Mouse (Mus musculus) midbrain, embryonic 14.5 days (tissue): ENCODE measurements around the gene Gramd1b. TPM values are rescaled to one million over a fixed set of nuclear protein-coding genes. Genes with fewer than 3 reads are reported as not detected.

Source experiments
- ATAC-seq: fragments of 200-750 bp; cut with Nextera tagmentation; 2 replicates; pipeline ENCODE4 v1.8.0; 2017; ENCODE audit warnings: moderate number of reproducible peaks, moderate library complexity; ENCODE audit not compliant: low FRiP score, low TSS enrichment
- DNase-seq: peaks from one replicate; pipeline ENCODE4 v3.0.0-alpha.2; 2015
- H3K27ac ChIP-seq: fragments of 300-500 bp; sonication (generic); replicated peaks from 2 replicates; pipeline ENCODE4 v1.5.1; 2014; ENCODE audit warnings: mild to moderate bottlenecking, low read depth, low read length, moderate library complexity
- H3K27me3 ChIP-seq: fragments of 300-500 bp; sonication (generic); 2 replicates; pipeline ENCODE4 v1.6.1; 2014; ENCODE audit warnings: low read length, control low read depth, mixed read lengths; ENCODE audit not compliant: control insufficient read depth, insufficient read depth
- H3K36me3 ChIP-seq: fragments of 300-500 bp; sonication (generic); 2 replicates; pipeline ENCODE4 v1.6.1; 2014; ENCODE audit warnings: low read length, control low read depth; ENCODE audit not compliant: control insufficient read depth, insufficient read depth
- H3K4me1 ChIP-seq: fragments of 300-500 bp; sonication (generic); 2 replicates; pipeline ENCODE4 v1.6.1; 2014; ENCODE audit warnings: mild to moderate bottlenecking, antibody characterized with exemption, low read length, control low read depth; ENCODE audit not compliant: control insufficient read depth, insufficient read depth
- H3K4me2 ChIP-seq: fragments of 300-500 bp; sonication (generic); 2 replicates; pipeline ENCODE4 v1.6.1; 2014; ENCODE audit warnings: mild to moderate bottlenecking, low read length, moderate library complexity
- H3K4me3 ChIP-seq: fragments of 300-500 bp; sonication (generic); replicated peaks from 2 replicates; pipeline ENCODE4 v1.5.1; 2014; ENCODE audit warnings: low read depth, low read length
- H3K9ac ChIP-seq: fragments of 300-500 bp; sonication (generic); replicated peaks from 2 replicates; pipeline ENCODE4 v1.6.1; 2014; ENCODE audit warnings: mild to moderate bottlenecking, low read length, moderate library complexity
- H3K9me3 ChIP-seq: fragments of 300-500 bp; sonication (generic); 2 replicates; pipeline ENCODE4 v1.6.1; 2016; ENCODE audit warnings: low read length, control low read depth, mixed read lengths; ENCODE audit not compliant: control insufficient read depth
- WGBS: fragments of 180-500 bp; shearing (Covaris S2); extraction: QIAGEN DNeasy Blood & Tissue Kit; methylation state at CpG from one replicate; pipeline ENCODE4 v1.1.7; 2014; 5-methylcytosine and 5-hydroxymethylcytosine counted together
- polyA plus RNA-seq: library from polyadenylated mRNA; unstranded; fragments of >200 nt; fragmentation: Nextera tagmentation; extraction: Ambion mirVana; gene quantifications from 2 replicates; pipeline ENCODE4 v1.2.1, GENCODE M21; 2014

Gene Gramd1b
- polyA plus RNA-seq, 1 experiment from 2014 or later, result 11.3 TPM

GRCm38 (mm10) chr9:40456191-40456590 lies 75.0 kb downstream of the Gramd1b start:
- ATAC-seq (peak; percentile 76), DNase-seq (peak; percentile 77)
- Histone ChIP-seq H3K9me3 (no peaks in the 10 kb centered on the region), H3K9ac (peak overlapping the region; percentile 60), H3K27me3 (peaks cover 17% of the 10 kb centered on the region; the same call in 1 of the 2 replicates), H3K4me2 (peak overlapping the region; percentile 96), H3K4me1 (peaks cover 12% of the 10 kb centered on the region), H3K27ac (no peak overlapping the region), H3K4me3 (peak overlapping the region; percentile 52), H3K36me3 (no peaks in the 10 kb centered on the region)
- WGBS, result under 1% methylated on average over 7 of the region's 7 CpGs

- Histone ChIP-seq H3K36me3 (no peaks in the 10 kb centered on the region), H3K4me3 (peak overlapping the region; percentile 52), H3K9ac (peak overlapping the region; percentile 60), H3K9me3 (no peaks in the 10 kb centered on the region), H3K27ac (no peak overlapping the region; the same call in 1 of the 2 replicates), H3K4me2 (peak overlapping the region; percentile 96), H3K27me3 (peaks cover 17% of the 10 kb centered on the region; the same call in 1 of the 2 replicates), H3K4me1 (peaks cover 12% of the 10 kb centered on the region; the same call in 1 of the 2 replicates)
- ATAC-seq (peak; percentile 62), DNase-seq (peak; percentile 75)
- WGBS, result under 1% methylated on average over 77 of the region's 77 CpGs
These were observed 75.6 kb downstream of the Gramd1b start for GRCm38 (mm10) chr9:40455336-40456185.

GRCm38 (mm10) chr9:40455020-40455335 lies 76.2 kb downstream of the Gramd1b start:
- H3K4me3 ChIP-seq, result peak overlapping the region; percentile 52
- H3K4me1 ChIP-seq, result peaks cover 12% of the 10 kb centered on the region; the same call in 1 of the 2 replicates
- ATAC-seq, result peak; percentile 22; the same call in 1 of the 2 replicates
- peak overlapping the region; percentile 60 for H3K9ac ChIP-seq
- H3K9me3 ChIP-seq, result no peaks in the 10 kb centered on the region
- H3K27ac ChIP-seq, result no peak overlapping the region
- 3% methylated on average over 8 of the region's 8 CpGs for WGBS
- no peaks in the 10 kb centered on the region for H3K36me3 ChIP-seq
- H3K4me2 ChIP-seq, result peak overlapping the region; percentile 96
- DNase-seq, result no peak
- H3K27me3 ChIP-seq, result peaks cover 17% of the 10 kb centered on the region; the same call in 1 of the 2 replicates

- 93% methylated on average over 6 of the region's 6 CpGs for WGBS
- no peak overlapping the region for H3K9ac ChIP-seq
- no peak overlapping the region for H3K4me3 ChIP-seq
- H3K36me3 ChIP-seq, result no peaks in the 10 kb centered on the region
- DNase-seq, result no peak
- no peaks in the 10 kb centered on the region for H3K9me3 ChIP-seq
- ATAC-seq, result no peak
- no peak overlapping the region for H3K4me2 ChIP-seq
- H3K4me1 ChIP-seq, result peaks cover 12% of the 10 kb centered on the region; the same call in 1 of the 2 replicates
- H3K27me3 ChIP-seq, result peaks cover 17% of the 10 kb centered on the region; the same call in 1 of the 2 replicates
- H3K27ac ChIP-seq, result no peak overlapping the region
These were observed 77.3 kb downstream of the Gramd1b start for GRCm38 (mm10) chr9:40453889-40454288.

- no peak overlapping the region for H3K4me2 ChIP-seq
- ATAC-seq (no peak), DNase-seq (peak; percentile 37)
- no peaks in the 10 kb centered on the region for H3K36me3 ChIP-seq
- 73% methylated on average over 5 of the region's 5 CpGs for WGBS
- no peak overlapping the region for H3K9ac ChIP-seq
- no peaks in the 10 kb centered on the region for H3K9me3 ChIP-seq
- H3K4me3 ChIP-seq, result no peak overlapping the region
- H3K27ac ChIP-seq, result no peak overlapping the region
- peaks cover 16% of the 10 kb centered on the region; the same call in 1 of the 2 replicates for H3K27me3 ChIP-seq
- peaks cover 12% of the 10 kb centered on the region; the same call in 1 of the 2 replicates for H3K4me1 ChIP-seq
These were observed 79.0 kb downstream of the Gramd1b start for GRCm38 (mm10) chr9:40452208-40452607.

- Histone ChIP-seq H3K4me1 (peaks cover 7% of the 10 kb centered on the region; the same call in 1 of the 2 replicates), H3K27ac (no peak overlapping the region), H3K27me3 (0 out of 2 replicates have a peak, but pooled peaks cover 9% of the 10 kb centered on the region), H3K36me3 (no peaks in the 10 kb centered on the region), H3K4me3 (no peak overlapping the region), H3K4me2 (no peak overlapping the region), H3K9ac (no peak overlapping the region), H3K9me3 (no peaks in the 10 kb centered on the region)
- no peak for ATAC-seq
- 81% methylated on average over 5 of the region's 5 CpGs for WGBS
- no peak for DNase-seq
These were observed 80.4 kb downstream of the Gramd1b start for GRCm38 (mm10) chr9:40450776-40451175.

GRCm38 (mm10) chr9:40450417-40450714 lies 80.8 kb downstream of the Gramd1b start:
- Histone ChIP-seq H3K27ac (no peak overlapping the region), H3K4me1 (peaks cover 5% of the 10 kb centered on the region; the same call in 1 of the 2 replicates), H3K9me3 (no peaks in the 10 kb centered on the region), H3K27me3 (0 out of 2 replicates have a peak, but pooled peaks cover 9% of the 10 kb centered on the region), H3K9ac (no peak overlapping the region), H3K4me2 (no peak overlapping the region), H3K4me3 (no peak overlapping the region), H3K36me3 (no peaks in the 10 kb centered on the region)
- 69% methylated on average over 7 of the region's 7 CpGs for WGBS
- ATAC-seq (no peak), DNase-seq (no peak)

- no peaks in the 10 kb centered on the region for H3K9me3 ChIP-seq
- no peaks in the 10 kb centered on the region for H3K36me3 ChIP-seq
- 0 out of 2 replicates have a peak, but pooled peaks cover 7% of the 10 kb centered on the region for H3K27me3 ChIP-seq
- 74% methylated on average over 10 of the region's 10 CpGs for WGBS
- no peak overlapping the region for H3K27ac ChIP-seq
- DNase-seq, result no peak
- no peaks in the 10 kb centered on the region for H3K4me1 ChIP-seq
- ATAC-seq, result no peak
- no peak overlapping the region for H3K4me3 ChIP-seq
- H3K4me2 ChIP-seq, result no peak overlapping the region
- H3K9ac ChIP-seq, result no peak overlapping the region
These were observed 81.4 kb downstream of the Gramd1b start for GRCm38 (mm10) chr9:40449610-40450416.
